Comparison of ENCODE assay signal across 2 mouse cellular contexts in the genomic region with DNA sequence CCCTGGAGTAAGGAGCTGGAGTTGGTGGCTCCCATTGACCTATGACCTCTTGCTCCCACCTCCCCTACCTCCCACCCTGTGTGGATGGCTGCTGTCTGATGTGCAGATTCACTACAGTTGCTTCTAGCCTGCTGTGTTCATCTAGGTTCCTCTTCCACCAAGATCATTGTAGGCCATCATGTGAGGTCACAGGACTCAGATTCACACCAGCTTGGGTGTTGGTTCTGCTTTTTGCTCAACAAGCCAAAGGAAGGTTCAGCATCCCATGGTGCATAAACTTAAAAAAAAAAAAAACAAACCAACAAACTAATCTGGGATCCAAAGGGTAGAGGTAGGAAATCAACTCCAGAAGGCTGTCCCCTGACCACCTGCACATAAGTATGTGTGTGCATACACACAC. TPM values are rescaled to one million over a fixed set of nuclear protein-coding genes. Genes with fewer than 3 reads are reported as not detected.
"Had no signal": no experiment of that assay in that cellular context is flagged by ENCODE, and none has a peak within 500 bp of the region (broad histone marks: within the 10 kb centered on the region; RNA-seq: fewer than 3 reads in every experiment).

No protein-coding gene starts in this region.

RNA-seq across cellular contexts. Expression of a gene that starts 26.7 kb away (rescaled TPM):
- total RNA-seq: gastrocnemius, adult 2 months; gastrocnemius, postnatal 25 days had no signal
